Mouse (Mus musculus): Measurements from ENCODE around the gene Pum1.
"Not testable (repeated sequence)": the region's sequence is repeated elsewhere in the genome, so short reads cannot be mapped to it uniquely, and the experiment has no call there.

Gene Pum1

DNA sequence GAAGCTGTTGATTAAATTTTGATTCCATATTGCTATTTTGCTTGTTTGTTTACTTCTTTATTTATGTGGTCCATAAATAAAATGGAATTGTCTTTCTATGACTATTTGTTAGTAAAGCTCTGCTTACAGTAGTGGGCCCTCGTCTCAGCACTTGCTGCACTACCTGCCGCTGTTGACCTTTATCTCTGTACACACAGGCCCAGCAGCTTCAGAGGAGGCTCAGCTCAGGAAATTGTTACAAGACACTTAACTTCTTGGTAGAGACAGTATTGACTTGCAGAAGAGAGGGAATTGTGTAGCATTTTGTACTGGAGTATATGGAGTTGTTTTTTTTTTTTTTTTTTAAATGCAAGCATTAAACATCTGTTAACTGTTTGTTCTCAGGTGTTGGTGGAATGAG is 5.4 kb downstream of the Pum1 start:
- no peak for DNase-seq (ENCODE audit: low spot score)

DNA sequence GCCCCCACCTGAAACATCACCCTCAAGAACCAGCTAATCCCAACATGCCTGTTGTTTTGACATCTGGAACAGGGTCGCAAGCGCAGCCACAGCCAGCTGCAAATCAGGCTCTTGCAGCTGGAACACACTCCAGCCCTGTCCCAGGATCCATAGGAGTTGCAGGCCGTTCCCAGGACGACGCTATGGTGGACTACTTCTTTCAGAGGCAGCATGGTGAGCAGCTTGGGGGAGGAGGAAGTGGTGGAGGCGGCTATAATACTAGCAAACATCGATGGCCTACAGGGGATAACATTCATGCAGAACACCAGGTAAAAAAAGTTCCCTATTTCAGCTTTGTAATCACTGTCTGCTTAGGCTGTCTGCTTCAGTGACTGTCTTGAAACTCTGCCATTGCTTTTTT is 5.9 kb downstream of the Pum1 start:
- no peak for DNase-seq (ENCODE audit: low spot score)

DNA sequence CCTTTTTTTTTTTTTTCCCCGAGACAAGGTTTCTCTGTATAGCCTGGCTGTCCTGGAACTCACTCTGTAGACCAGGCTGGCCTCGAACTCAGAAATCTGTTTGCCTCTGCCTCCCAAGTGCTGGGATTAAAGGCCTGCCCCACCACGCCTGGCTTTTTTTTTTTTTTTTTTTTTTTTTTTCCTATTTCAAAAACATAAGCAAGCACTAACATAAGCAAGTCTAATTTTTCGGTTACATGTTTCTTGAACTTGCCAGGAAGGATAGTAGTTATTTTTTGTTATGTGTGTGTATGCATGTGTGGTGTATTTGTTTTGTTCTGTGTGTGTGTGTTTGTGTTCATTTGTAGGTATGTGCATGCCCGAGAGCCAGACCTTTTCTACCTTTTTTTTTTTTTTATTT is 6.9 kb downstream of the Pum1 start:
- not testable (repeated sequence) for DNase-seq (ENCODE audit: low spot score)

DNA sequence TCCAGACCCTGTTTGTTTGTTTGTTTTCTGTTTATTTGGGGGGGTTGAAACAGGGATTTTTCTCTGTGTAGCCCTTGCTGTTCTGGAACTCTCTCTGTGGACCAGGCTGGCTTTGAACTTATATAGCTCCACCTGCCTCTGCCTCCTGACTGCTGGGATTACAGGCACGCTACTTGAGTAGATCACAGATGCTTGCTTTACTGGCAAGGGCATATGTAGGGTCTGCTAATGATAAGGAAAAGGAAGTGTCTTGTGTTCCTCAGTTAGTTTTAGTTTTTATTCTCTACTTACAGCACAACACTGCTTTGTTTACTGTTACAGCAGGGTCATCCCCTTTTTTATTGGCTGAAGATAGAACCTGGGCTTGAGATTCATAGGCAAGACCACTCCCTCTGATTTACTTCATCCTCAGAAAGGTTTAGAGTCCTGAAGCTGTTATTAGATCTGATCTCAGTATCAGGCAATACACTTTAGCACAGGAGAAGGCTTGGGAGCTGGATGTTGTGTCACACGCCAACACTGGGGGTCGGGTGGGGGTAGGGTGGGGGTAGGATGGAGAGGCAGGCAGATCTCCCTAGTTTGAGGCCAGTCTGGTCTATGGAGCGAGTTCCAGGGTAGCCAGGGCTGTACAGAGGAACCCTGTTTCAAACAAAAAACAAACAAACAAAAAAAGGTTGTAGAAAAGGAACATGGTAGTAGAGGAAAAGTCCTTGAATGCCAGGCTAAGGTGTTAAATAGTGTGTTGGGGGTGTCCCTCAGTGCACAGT is 8.1 kb downstream of the Pum1 start:
- DNase-seq (ENCODE audit: low spot score), result no peak

DNA sequence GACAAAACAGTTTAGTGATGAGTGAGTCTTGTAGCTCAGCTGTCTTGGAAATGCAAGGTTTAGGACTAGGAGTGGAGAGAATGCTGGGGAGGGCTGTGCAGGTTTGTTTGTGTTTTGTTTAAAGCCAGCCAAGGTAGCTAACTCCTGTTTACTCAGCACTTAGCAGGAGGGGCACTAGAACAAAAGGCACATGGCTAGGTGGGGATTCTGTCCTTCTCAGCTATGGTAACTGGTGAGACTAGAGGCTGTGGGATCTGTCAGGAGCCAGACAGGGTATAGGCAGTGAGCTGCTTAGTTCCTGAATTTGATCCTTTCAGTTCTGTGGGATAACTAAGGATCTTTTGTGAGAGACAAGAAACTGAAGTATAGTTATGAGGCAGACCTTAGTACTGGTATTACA is 9.0 kb downstream of the Pum1 start:
- DNase-seq (ENCODE audit: low spot score), result no peak

DNA sequence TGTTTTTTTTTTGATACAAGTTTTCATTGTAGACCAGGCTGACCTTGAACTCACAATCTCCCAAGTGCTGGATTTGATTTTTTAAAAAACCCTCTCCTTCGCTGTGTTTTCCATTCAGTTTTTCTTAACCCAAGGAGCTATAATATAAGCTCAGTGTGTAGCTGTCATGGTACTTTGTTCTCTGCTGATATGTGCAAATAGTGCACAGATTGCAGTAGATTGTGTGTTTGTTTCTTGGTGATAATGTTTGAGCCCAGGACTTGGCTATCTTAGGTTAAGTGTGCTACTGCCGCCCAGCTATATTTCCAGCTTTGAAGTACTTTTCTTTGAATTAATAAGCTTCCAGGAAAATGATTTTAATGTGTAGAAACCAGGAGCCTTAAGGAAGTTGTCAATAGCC is 13.6 kb downstream of the Pum1 start:
- no peak for DNase-seq (ENCODE audit: low spot score)

DNA sequence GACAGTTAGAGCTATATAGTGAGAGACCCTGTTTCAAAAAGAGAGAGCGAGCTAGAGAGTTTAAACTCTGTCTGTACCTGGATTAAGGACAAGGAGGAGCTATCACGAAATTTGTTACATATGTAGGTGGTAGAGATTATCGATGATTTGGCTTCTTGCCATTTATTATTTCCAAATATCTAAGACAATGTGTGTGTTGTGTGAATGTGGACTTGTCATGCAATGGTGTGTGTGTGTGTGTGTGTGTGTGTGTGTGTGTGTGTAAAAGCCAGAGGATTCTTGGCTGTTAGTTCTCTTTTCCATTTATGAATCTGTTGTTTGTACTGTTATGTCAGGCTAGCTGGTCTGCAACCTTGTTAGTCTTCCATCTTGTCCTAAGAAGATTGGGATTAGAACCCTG is 15.0 kb downstream of the Pum1 start:
- DNase-seq (ENCODE audit: low spot score), result no peak

DNA sequence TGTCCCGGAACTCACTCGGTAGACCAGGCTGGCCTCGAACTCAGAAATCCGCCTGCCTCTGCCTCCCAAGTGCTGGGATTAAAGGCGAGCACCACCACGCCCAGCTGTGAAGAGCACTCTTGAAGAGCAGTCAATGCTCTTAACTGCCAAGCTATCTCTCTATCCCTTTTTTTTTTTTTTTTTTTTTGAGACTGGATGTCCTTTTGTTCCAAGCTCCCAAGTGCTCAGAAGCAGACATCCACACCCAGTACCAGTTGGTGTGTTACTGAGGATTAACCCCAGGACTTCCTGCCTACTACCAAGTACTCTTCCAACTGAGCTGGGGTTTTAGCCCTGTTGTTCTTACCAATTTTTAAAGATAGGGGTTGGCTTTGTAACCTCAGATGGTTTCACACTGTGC is 17.6 kb downstream of the Pum1 start:
- no peak for DNase-seq (ENCODE audit: low spot score)

DNA sequence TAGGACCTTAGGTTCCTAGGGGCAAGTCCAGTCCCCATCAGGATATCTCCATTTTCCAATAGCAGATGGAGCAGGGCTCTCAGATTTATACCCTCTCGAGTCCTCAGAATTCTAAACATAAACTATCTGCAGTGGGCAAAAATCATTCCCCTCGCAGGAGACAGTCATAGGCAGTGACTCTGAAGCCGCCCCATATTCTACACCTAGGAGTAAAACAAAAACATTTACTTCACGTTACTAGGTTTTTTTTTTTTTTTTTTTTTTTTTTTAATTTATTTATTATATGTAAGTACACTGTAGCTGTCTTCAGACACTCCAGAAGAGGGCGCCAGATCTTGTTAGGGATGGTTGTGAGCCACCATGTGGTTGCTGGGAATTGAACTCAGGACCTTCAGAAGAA is 19.9 kb downstream of the Pum1 start:
- not testable (repeated sequence) for DNase-seq (ENCODE audit: low spot score)

DNA sequence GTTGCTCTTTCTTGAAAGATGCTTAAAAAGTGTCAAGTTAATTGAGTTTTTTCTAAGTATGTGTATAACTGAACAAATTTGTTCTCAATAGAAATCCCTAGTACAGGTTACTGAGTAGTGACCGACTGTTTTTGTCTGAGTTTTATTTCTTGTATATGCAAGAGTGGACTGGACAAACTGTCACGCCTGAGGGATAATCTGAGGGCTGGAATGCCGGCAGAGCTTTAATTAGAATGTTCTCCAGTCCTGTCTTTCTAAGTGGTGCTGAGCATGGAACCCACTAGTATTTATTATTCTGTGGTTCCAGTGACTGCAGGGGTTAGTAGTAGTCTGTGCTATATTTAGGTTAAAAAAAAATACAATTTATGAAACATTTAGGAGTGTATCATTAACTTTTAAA is 30.8 kb downstream of the Pum1 start:
- no peak for DNase-seq (ENCODE audit: low spot score)

DNA sequence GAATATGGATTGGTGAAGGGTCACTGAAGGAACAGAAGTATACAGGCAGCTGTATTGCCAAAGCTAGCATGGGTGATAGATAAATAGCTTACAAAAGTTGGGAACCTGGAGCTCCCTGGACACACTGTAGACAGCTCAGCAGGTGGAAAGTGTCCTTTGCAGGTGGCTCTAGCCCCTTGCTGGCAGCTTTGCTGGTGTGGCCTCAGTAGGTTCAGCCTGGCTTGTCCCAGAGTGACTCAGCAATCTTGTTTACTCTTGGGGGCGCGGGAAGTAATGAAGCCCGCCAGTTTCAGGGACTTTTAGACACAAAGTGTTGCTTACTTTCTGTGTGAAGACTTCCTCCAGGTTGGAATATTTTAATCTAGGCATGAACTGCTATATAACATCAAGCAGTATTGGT is 31.9 kb downstream of the Pum1 start:
- no peak for DNase-seq (ENCODE audit: low spot score)

DNA sequence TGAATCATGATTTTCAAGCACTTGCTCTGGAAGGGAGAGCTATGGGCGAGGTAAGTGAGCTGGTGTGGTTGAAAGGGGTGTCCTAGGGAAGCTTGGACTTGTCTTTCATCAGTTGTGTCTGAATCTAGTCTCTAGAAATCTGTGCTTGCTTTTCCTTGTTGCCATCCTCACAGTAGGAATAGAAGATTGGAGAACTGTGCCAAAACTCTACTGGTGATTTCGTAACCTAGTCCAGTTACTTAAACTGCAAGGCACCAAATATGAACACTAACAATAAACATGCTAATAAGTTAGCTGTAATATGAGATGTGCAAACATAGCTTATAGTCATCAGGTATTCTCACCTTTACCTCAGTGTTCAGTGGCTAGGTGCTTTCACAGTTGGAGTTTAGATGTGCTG is 37.9 kb downstream of the Pum1 start:
- DNase-seq (ENCODE audit: low spot score), result no peak

DNA sequence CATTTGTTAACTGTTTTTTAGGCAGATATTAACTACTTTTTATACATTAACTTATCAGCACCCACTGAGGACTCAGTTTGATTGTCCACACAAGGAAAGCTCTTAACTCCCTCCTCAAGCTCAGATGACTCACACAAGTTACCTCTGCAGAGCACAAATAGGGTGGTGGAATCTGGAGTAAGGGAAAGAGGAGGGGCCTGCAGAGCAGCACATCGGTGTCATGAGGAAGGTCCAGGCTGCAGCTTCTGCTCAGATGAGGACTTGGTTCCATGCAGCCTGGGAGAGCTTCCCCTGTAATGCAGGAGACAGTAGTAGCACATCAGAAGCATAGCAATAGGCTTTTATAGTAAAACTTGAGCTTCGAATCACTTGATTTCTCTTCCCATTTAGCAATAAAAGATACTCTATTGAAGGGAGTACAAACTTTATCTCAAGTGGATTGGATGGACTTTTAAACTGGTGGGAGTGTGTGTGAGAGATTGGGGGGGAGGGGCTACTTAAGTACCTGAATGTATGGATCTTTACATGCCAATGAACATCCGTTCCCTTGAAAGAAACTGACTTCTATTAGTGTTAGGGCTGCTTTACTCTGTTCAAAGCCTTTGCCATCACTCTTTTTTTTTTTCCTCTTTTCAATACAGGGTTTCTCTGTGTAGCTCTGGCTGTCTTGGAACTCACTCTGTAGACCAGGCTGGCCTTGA is 39.9 kb downstream of the Pum1 start:
- no peak for DNase-seq (ENCODE audit: low spot score)

DNA sequence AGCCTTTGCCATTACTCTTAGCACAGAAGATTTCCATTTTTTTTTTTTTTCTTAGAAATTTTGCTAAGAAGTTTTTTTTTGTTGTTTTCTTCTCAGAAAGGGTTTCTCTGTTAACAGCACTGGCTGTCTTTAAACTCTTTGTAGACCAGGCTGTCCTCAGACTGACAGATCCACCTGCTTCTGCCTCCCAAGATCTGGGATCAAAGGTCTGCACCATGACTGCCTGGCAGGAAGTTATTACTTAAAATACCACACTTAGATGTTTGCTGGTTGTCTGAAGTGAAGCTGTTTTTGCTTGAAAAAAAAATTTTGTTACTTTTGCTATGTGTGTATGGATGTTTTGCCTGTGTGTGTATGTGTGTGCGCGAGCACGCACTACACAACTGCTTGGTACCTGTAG is 40.5 kb downstream of the Pum1 start:
- no peak for DNase-seq (ENCODE audit: low spot score)

DNA sequence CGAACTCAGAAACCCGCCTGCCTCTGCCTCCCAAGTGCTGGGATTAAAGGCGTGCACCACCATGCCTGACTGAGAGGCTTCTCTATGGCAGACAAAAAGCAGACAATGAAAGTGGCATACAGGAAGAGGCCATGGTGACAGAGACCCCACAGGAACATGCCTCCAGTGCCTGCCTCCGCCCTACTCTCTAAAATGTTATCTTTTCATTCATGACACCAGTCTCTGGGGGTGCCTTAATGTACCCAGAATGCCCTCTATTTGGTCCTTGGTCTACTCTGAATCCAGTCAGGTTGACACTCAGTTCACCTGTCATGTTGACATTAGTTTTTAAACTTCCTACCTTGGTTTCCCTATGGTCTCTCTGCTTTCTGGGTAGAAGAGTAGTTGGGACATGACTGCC is 41.5 kb downstream of the Pum1 start:
- no peak for DNase-seq (ENCODE audit: low spot score)

DNA sequence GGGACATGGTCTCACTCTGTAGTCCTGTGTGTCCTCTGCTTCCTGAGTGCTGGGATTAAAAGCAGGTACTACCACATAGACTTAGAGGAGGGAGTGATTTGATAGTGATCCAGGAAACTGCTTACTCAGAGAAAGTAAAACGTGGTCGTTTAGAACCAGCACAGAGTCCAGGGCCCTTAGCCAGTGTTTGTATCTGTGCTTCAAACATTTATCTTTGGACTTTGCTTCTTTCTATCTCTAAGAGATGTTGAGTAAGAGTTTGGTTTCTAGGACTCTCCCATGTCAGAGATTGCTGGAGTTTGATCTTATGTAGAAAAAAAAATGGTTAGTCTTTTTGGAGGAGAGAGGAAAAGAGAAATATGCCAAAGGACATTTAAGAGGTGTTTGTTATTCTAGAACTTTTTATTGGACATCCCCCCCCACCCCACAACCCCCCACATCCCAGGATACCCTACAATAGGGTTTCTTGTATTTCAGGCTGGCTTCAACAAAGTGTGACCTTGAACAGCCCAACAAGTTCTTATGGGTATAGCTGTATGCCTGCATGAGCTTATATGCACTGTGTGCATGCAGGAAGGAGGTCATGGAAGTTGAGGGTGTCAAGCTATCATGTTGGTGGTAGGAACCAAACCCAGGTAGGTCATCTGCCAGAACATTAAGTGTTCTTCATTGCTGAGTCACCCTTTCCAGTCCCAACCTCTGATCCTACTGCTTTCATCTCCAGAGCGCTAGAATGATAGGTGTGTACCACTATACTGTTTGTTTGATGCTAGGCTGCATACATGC is 43.3 kb downstream of the Pum1 start:
- DNase-seq (ENCODE audit: low spot score), result no peak

DNA sequence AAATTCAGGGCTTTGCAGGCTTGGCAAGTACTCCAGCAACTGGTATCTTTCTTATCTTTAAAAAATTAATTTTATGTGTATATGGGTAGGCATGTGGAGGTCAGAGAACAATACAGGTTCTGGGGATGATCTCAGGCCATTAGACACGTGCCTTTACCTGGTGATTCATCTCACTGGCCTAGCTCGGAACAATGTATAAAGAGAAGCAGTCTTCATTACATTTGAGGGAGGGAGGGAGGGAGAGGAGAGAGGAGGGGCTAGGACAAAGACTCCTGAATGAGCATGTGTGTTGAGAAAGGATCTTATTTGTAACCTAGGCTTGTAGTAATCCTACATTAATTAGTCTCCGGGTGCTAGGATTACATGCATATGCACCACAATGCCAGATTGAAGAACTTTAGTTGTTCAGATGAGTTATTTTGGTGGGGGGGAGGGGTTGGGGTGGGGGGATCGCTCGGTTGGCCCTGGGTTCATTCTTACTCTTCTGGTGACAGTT is 48.3 kb downstream of the Pum1 start:
- DNase-seq (ENCODE audit: low spot score), result no peak

DNA sequence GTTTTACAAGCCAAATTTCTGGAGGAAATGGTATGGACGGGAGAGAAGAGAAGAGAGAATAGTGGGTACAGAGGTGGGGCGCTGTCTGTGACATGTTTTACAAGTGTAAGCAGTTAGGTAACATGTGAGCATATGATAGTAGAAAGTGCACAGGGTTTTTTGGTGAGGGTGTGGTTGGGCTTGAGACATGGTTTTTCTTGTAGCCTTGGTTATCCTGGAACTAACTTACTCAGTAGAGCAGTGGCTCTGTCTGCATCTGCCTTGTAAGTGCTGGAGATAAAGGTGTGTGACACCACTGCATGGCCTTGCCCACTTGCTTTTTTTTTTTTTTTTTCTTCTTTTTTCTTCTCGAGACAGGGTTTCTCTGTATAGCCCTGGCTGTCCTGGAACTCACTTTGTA is 49.2 kb downstream of the Pum1 start:
- no peak for DNase-seq (ENCODE audit: low spot score)

DNA sequence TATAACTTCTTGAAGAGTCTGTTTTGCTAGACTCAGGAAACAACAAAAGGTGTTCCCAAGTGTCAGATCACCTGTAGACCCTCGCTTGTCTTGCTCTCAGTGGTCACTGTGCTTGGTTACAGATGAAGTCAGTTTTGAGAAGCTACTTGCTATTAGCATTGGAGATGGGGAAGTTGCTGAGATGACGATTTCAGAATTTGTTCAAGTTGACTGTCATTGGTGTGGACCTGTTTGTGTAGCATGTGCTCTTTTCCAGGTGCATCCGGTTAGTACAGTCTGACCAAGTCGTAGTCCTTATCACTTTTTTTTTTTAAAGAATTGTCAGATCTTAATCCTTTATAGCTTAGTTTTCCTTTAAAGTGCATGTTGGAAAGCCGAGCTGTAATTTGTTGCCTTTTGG is 50.3 kb downstream of the Pum1 start:
- DNase-seq (ENCODE audit: low spot score), result no peak

DNA sequence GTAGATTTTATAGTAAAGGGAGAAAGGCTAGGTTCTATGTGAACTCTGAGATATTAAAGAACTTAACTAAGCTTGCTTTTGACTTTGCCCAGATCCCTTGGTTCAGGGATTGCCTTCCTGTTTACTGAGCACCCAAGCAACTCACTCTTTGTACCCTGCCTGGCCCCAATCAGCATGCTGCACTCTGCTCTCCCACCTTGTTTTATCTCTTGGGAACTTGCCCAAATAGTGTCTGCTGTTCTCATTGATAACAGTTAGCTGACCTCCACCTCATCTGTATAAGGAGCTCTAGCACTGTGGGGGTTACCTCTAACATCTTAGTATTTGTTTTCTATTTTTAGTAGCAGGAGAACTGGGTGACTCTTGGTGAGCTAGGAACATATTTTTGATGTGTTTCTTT is 52.0 kb downstream of the Pum1 start:
- DNase-seq (ENCODE audit: low spot score), result no peak

DNA sequence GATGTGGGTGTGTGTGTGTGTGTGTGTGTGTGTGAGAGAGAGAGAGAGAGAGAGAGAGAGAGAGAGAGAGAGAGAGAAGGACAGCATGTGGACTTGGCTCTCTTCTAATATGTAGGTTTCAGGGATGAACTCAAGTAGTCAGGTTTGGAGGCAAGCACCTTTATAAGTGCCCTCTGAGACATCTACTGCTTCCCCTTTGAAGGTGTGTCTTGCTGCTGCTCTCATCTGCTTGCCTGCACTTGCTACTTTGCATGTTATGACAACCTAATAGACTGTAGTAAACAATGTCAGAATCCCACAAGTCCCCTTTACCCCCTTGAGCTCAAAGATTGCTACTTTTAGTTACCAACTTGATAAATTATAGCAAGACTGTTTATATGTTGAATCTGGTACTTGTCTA is 52.5 kb downstream of the Pum1 start:
- no peak for DNase-seq (ENCODE audit: low spot score)

DNA sequence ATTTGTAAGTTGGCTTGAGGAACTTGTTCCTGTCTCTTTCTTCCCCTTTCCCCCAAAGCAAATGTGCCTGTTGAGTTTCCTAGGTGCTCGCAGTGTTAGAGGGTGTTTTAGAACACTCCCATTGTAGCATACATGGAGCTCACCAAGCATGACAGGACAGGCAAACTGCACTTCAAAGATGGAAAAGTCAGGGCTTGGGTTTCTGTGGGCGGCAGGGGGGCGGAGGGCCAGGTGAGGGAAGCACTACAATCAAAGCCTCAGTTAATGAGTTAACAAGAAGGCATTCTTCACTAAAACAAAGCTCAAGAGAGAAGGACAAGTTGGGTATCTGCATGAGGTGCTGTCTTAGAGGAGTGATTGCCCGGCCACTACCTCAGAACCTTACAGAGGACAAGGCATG is 56.2 kb downstream of the Pum1 start:
- DNase-seq (ENCODE audit: low spot score), result no peak

DNA sequence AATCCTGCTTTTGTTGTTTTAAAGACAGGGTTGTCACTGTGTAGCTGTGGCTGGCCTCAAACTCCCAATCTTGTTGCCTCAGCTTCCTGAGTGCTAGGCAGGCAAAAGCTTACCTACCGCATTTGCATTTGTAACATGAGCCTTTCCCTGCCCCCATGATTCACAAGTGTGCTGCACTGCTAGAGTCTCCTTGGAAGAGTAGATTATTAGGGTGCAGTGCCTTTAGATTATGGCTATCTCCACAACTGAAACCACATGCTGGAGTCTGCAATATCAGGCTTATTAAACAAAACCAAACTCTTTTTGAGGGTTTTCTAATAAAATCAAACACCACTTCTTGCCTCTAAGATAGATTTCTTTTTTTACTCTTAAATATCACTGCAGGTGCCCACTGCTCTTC is 59.5 kb downstream of the Pum1 start:
- no peak for DNase-seq (ENCODE audit: low spot score)

Data from layer of hippocampus, adult 11-12 months (tissue).